Mouse (Mus musculus): ENCODE results near the gene Gabra1.

Gabra1 gene

GRCm38 (mm10) chr11:42182825-42183152 is at the start of gene Gabra1:
Gene Gabra1, minus strand, starts transcription at chr11:42182930.
- DNase-seq (ENCODE audit: low read depth, low spot score) = peak; percentile 27

GRCm38 (mm10) chr11:42181973-42182824 is 531 bp downstream of the Gabra1 start:
- peak; percentile 42 for DNase-seq (ENCODE audit: low read depth, low spot score)

- no peak for DNase-seq (ENCODE audit: low read depth, low spot score)
These were observed 1.3 kb downstream of the Gabra1 start for GRCm38 (mm10) chr11:42181426-42181825.

- DNase-seq (ENCODE audit: low read depth, low spot score) = no peak
These were observed 3.2 kb downstream of the Gabra1 start for GRCm38 (mm10) chr11:42179535-42179934.

- DNase-seq (ENCODE audit: low read depth, low spot score) = no peak
These were observed 4.4 kb downstream of the Gabra1 start for GRCm38 (mm10) chr11:42178296-42178695.

- no peak for DNase-seq (ENCODE audit: low read depth, low spot score)
These were observed 31.3 kb downstream of the Gabra1 start for GRCm38 (mm10) chr11:42151396-42151795.

- DNase-seq (ENCODE audit: low read depth, low spot score) = no peak
These were observed 65.8 kb downstream of the Gabra1 start for GRCm38 (mm10) chr11:42116931-42117330.

- DNase-seq (ENCODE audit: low read depth, low spot score) = no peak
These were observed 72.7 kb downstream of the Gabra1 start for GRCm38 (mm10) chr11:42110051-42110450.

GRCm38 (mm10) chr11:42109627-42110026 is 73.1 kb downstream of the Gabra1 start:
- DNase-seq (ENCODE audit: low read depth, low spot score) = no peak

- DNase-seq (ENCODE audit: low read depth, low spot score) = no peak
These were observed 87.2 kb downstream of the Gabra1 start for GRCm38 (mm10) chr11:42095556-42095955.
